Mouse (Mus musculus) liver, adult 2 months (tissue): ENCODE results near the gene Mast1.

ENCODE experiments used
- CTCF ChIP-seq: fragments of 200-500 bp; IDR thresholded peaks from 2 replicates; pipeline ENCODE4 v1.5.1; 2011; ENCODE audit warnings: low read depth, low read length, control low read depth
- POLR2A ChIP-seq: fragments of 200-500 bp; IDR thresholded peaks from 2 replicates; pipeline ENCODE4 v1.6.1; 2011; ENCODE audit warnings: low read length, control low read depth; ENCODE audit not compliant: insufficient read depth; ENCODE audit errors: extremely low read depth

GRCm38 (mm10) chr8:84874339-84874738 is 62.8 kb downstream of the Mast1 start:
- no peak for TF ChIP-seq CTCF
- no peak for TF ChIP-seq POLR2A
